Mouse (Mus musculus) myocyte (in vitro differentiated cells): Measurements from ENCODE around the gene Rag2. TPM values are rescaled to one million over a fixed set of nuclear protein-coding genes. Genes with fewer than 3 reads are reported as not detected.

Experiments
- H3K27me3 ChIP-seq: one replicate; pipeline ENCODE4 v1.6.1; 2011; ENCODE audit not compliant: control insufficient read depth, insufficient read depth, insufficient read length
- H3K36me3 ChIP-seq: one replicate; pipeline ENCODE4 v1.6.1; 2011; ENCODE audit not compliant: control insufficient read depth, insufficient read depth
- H3K4me2 ChIP-seq: one replicate; pipeline ENCODE4 v1.6.1; 2011; ENCODE audit warnings: low read depth, control low read depth
- H3K4me3 ChIP-seq: one replicate; pipeline ENCODE4 v1.5.1; 2011; ENCODE audit warnings: mild to moderate bottlenecking, control low read depth, moderate library complexity
- H3K79me2 ChIP-seq: one replicate; pipeline ENCODE4 v1.6.1; 2011; ENCODE audit not compliant: control insufficient read depth, insufficient read depth
- H3ac ChIP-seq: one replicate; pipeline ENCODE4 v1.6.1; 2011; ENCODE audit not compliant: control insufficient read depth, insufficient read length
- CEBPB ChIP-seq: IDR thresholded peaks from 2 replicates; pipeline ENCODE4 v1.6.1; 2011; ENCODE audit warnings: mild to moderate bottlenecking, moderate library complexity; ENCODE audit not compliant: poor library complexity, insufficient read depth, severe bottlenecking
- E2F4 ChIP-seq: IDR thresholded peaks from one replicate; pipeline ENCODE4 v1.6.1; 2011; ENCODE audit warnings: mild to moderate bottlenecking, control low read depth, moderate library complexity; ENCODE audit not compliant: insufficient read depth
- MAX ChIP-seq: IDR thresholded peaks from one replicate; pipeline ENCODE4 v1.6.1; 2011; ENCODE audit warnings: low read depth, mild to moderate bottlenecking, control low read depth
- MYOD1 ChIP-seq, 3 experiments: IDR thresholded peaks; one replicate each; pipeline ENCODE4 v1.6.1; 2011; ENCODE audit warnings: control low read depth in 2 of 3, low read depth in 2 of 3, mild to moderate bottlenecking in 2 of 3, moderate library complexity in 1 of 3; ENCODE audit not compliant: insufficient read length in 2 of 3, control insufficient read depth in 1 of 3
- MYOG ChIP-seq, 3 experiments: IDR thresholded peaks; one replicate each; pipeline ENCODE4 v1.6.1; 2011; ENCODE audit warnings: control low read depth in 2 of 3, low read depth in 2 of 3, mild to moderate bottlenecking in 2 of 3; ENCODE audit not compliant: insufficient read length in 2 of 3, control insufficient read depth in 1 of 3, insufficient read depth in 1 of 3
- POLR2A ChIP-seq: IDR thresholded peaks from one replicate; pipeline ENCODE4 v1.6.1; 2011; ENCODE audit warnings: low read depth, mild to moderate bottlenecking, control low read depth, moderate library complexity; ENCODE audit not compliant: insufficient read length
- POLR2AphosphoS2 ChIP-seq: IDR thresholded peaks from one replicate; pipeline ENCODE4 v1.6.1; 2011; ENCODE audit warnings: low read depth, control low read depth; ENCODE audit not compliant: insufficient read length
- REST ChIP-seq: IDR thresholded peaks from one replicate; pipeline ENCODE4 v1.6.1; 2011; ENCODE audit warnings: mild to moderate bottlenecking, control low read depth, moderate library complexity; ENCODE audit not compliant: insufficient read depth, insufficient read length
- SRF ChIP-seq: IDR thresholded peaks from one replicate; pipeline ENCODE4 v1.6.1; 2011; ENCODE audit warnings: low read depth; ENCODE audit not compliant: control insufficient read depth, insufficient read length
- TCF12 ChIP-seq: IDR thresholded peaks from one replicate; pipeline ENCODE4 v1.6.1; 2011; ENCODE audit warnings: mild to moderate bottlenecking, control low read depth; ENCODE audit not compliant: poor library complexity, insufficient read depth, severe bottlenecking
- TCF3 ChIP-seq: IDR thresholded peaks from one replicate; pipeline ENCODE4 v1.6.1; 2011; ENCODE audit warnings: low read depth, control low read depth; ENCODE audit not compliant: insufficient read length
- USF1 ChIP-seq: IDR thresholded peaks from one replicate; pipeline ENCODE4 v1.6.1; 2011; ENCODE audit warnings: low read depth, mild to moderate bottlenecking, control low read depth, moderate library complexity
- polyA plus RNA-seq: library from polyadenylated mRNA; unstranded; fragments of >200 nt; fragmentation: generic; extraction: Trizol; gene quantifications from one replicate; pipeline ENCODE4 v1.2.1, GENCODE M21; 2012; ENCODE audit warnings: missing spikeins

Gene Rag2
- polyA plus RNA-seq, 1 experiment: not detected

- Histone ChIP-seq H3K4me2 (no peak within 1 kb of the TSS), H3K36me3 (no peaks in the 10 kb centered on the region), H3K79me2 (no peaks in the 10 kb centered on the region), H3K4me3 (no peak within 1 kb of the TSS), H3K27me3 (peaks cover 38% of the 10 kb centered on the region), H3ac (no peak within 1 kb of the TSS)
- TF ChIP-seq REST (no peak), TCF12 (no peak), E2F4 (no peak), SRF (no peak), POLR2A (no peak), MYOD1 (IDR thresholded peaks at IDR 0.05; ENCODE audit: control insufficient read depth in 1 of 3, insufficient read length in 2 of 3, low read depth in 2 of 3) (no peak), CEBPB (no peak), TCF3 (no peak), USF1 (no peak), MAX (no peak), MYOG (IDR thresholded peaks at IDR 0.05; ENCODE audit: control insufficient read depth in 1 of 3, insufficient read depth in 1 of 3, insufficient read length in 2 of 3, low read depth in 2 of 3) (no peak), POLR2AphosphoS2 (no peak)
Measured at GRCm38 (mm10) chr2:101649114-101649671, 24.7 kb downstream of the Rag2 start, which contains the start of the genes Rag1 and B230118H07Rik. Rag1 (minus strand) TSS chr2:101649501. B230118H07Rik (minus strand) TSS chr2:101649532.

- no peak overlapping the region for H3K4me3 ChIP-seq
- TF ChIP-seq E2F4 (no peak), MAX (no peak), USF1 (no peak), TCF3 (no peak), POLR2A (no peak), CEBPB (no peak), REST (no peak), MYOD1 (IDR thresholded peaks at IDR 0.05; ENCODE audit: control insufficient read depth in 1 of 3, insufficient read length in 2 of 3, low read depth in 2 of 3) (no peak), SRF (no peak), POLR2AphosphoS2 (no peak), MYOG (IDR thresholded peaks at IDR 0.05; ENCODE audit: control insufficient read depth in 1 of 3, insufficient read depth in 1 of 3, insufficient read length in 2 of 3, low read depth in 2 of 3) (no peak), TCF12 (no peak)
- H3K79me2 ChIP-seq: no peaks in the 10 kb centered on the region
- peaks cover 35% of the 10 kb centered on the region for H3K27me3 ChIP-seq
- no peaks in the 10 kb centered on the region for H3K36me3 ChIP-seq
- H3ac ChIP-seq: no peak overlapping the region
- H3K4me2 ChIP-seq: no peak overlapping the region
Measured at GRCm38 (mm10) chr2:101650446-101650845, 25.9 kb downstream of the Rag2 start.

GRCm38 (mm10) chr2:101652204-101652920 is 27.8 kb downstream of the Rag2 start:
- Histone ChIP-seq H3K4me2 (no peak overlapping the region), H3K79me2 (no peaks in the 10 kb centered on the region), H3K36me3 (no peaks in the 10 kb centered on the region), H3K4me3 (no peak overlapping the region), H3K27me3 (peaks cover 42% of the 10 kb centered on the region), H3ac (no peak overlapping the region)
- TF ChIP-seq TCF12: no peak
- no peak for TF ChIP-seq MYOD1 (IDR thresholded peaks at IDR 0.05; ENCODE audit: control insufficient read depth in 1 of 3, insufficient read length in 2 of 3, low read depth in 2 of 3)
- no peak for TF ChIP-seq CEBPB
- no peak for TF ChIP-seq MAX
- no peak for TF ChIP-seq REST
- no peak for TF ChIP-seq TCF3
- no peak for TF ChIP-seq SRF
- no peak for TF ChIP-seq POLR2AphosphoS2
- TF ChIP-seq USF1: no peak
- no peak for TF ChIP-seq MYOG (IDR thresholded peaks at IDR 0.05; ENCODE audit: control insufficient read depth in 1 of 3, insufficient read depth in 1 of 3, insufficient read length in 2 of 3, low read depth in 2 of 3)
- TF ChIP-seq POLR2A: no peak
- TF ChIP-seq E2F4: no peak

- no peak for TF ChIP-seq CEBPB
- TF ChIP-seq E2F4: no peak
- no peak for TF ChIP-seq SRF
- TF ChIP-seq POLR2AphosphoS2: no peak
- no peak for TF ChIP-seq USF1
- no peak for TF ChIP-seq MAX
- TF ChIP-seq POLR2A: no peak
- no peak for TF ChIP-seq MYOG (IDR thresholded peaks at IDR 0.05; ENCODE audit: control insufficient read depth in 1 of 3, insufficient read depth in 1 of 3, insufficient read length in 2 of 3, low read depth in 2 of 3)
- Histone ChIP-seq H3K27me3 (peaks cover 43% of the 10 kb centered on the region), H3K4me2 (no peak overlapping the region), H3K79me2 (no peaks in the 10 kb centered on the region), H3ac (no peak overlapping the region), H3K36me3 (no peaks in the 10 kb centered on the region), H3K4me3 (no peak overlapping the region)
Measured at GRCm38 (mm10) chr2:101652921-101653597, 28.5 kb downstream of the Rag2 start.
